Mouse (Mus musculus) stomach, embryonic 14.5 days (tissue): Measurements from ENCODE around the gene Erbb4. TPM values are rescaled to one million over a fixed set of nuclear protein-coding genes. Genes with fewer than 3 reads are reported as not detected.

ENCODE experiments used
- ATAC-seq: fragments of 200-750 bp; cut with Nextera tagmentation; 2 replicates; pipeline ENCODE4 v1.8.0; 2017; ENCODE audit warnings: low read depth, moderate TSS enrichment; ENCODE audit not compliant: insufficient number of reproducible peaks, insufficient read depth, low FRiP score
- H3K27ac ChIP-seq: fragments of 300-500 bp; sonication (generic); 2 replicates; pipeline ENCODE4 v1.5.1; 2014; ENCODE audit warnings: mild to moderate bottlenecking, low read length, moderate library complexity, mixed read lengths
- H3K27me3 ChIP-seq: fragments of 300-500 bp; sonication (generic); 2 replicates; pipeline ENCODE4 v1.6.1; 2014; ENCODE audit warnings: low read length, control low read depth, mixed read lengths; ENCODE audit not compliant: control insufficient read depth, insufficient read depth
- H3K36me3 ChIP-seq: fragments of 300-500 bp; sonication (generic); 2 replicates; pipeline ENCODE4 v1.6.1; 2014; ENCODE audit warnings: mild to moderate bottlenecking, control low read depth, low read length, moderate library complexity, mixed read lengths; ENCODE audit not compliant: control insufficient read depth, insufficient read depth
- H3K4me1 ChIP-seq: fragments of 300-500 bp; sonication (generic); 2 replicates; pipeline ENCODE4 v1.6.1; 2014; ENCODE audit warnings: low read length, control low read depth, mixed read lengths; ENCODE audit not compliant: control insufficient read depth, insufficient read depth
- H3K4me2 ChIP-seq: fragments of 300-500 bp; sonication (generic); replicated peaks from 2 replicates; pipeline ENCODE4 v1.6.1; 2014; ENCODE audit warnings: low read depth, low read length, control low read depth
- H3K4me3 ChIP-seq: fragments of 300-500 bp; sonication (generic); 2 replicates; pipeline ENCODE4 v1.5.1; 2014; ENCODE audit warnings: low read depth, low read length, control low read depth
- H3K9ac ChIP-seq: fragments of 300-500 bp; sonication (generic); replicated peaks from 2 replicates; pipeline ENCODE4 v1.6.1; 2014; ENCODE audit warnings: low read depth, mild to moderate bottlenecking, control low read depth, low read length, moderate library complexity, mixed read lengths
- H3K9me3 ChIP-seq: fragments of 300-500 bp; sonication (generic); 2 replicates; pipeline ENCODE4 v1.6.1; 2016; ENCODE audit warnings: low read depth, low read length, control low read depth; ENCODE audit not compliant: control insufficient read depth
- WGBS: fragments of 180-500 bp; shearing (Covaris S2); extraction: QIAGEN DNeasy Blood & Tissue Kit; methylation state at CpG from one replicate; pipeline ENCODE4 v1.1.7; 2014; 5-methylcytosine and 5-hydroxymethylcytosine counted together
- polyA plus RNA-seq: library from polyadenylated mRNA; unstranded; fragments of >200 nt; fragmentation: Nextera tagmentation; extraction: Ambion mirVana; gene quantifications from 2 replicates; pipeline ENCODE4 v1.2.1, GENCODE M21; 2014

Gene Erbb4
- polyA plus RNA-seq, 1 experiment from 2014 or later, result 0.58 TPM

- no peak overlapping the region for H3K4me2 ChIP-seq
- ATAC-seq, result no peak
- H3K9me3 ChIP-seq, result no peaks in the 10 kb centered on the region
- H3K4me1 ChIP-seq, result no peaks in the 10 kb centered on the region
- H3K9ac ChIP-seq, result no peak overlapping the region
- no peaks in the 10 kb centered on the region for H3K36me3 ChIP-seq
- H3K27me3 ChIP-seq, result no peaks in the 10 kb centered on the region
- H3K4me3 ChIP-seq, result no peak overlapping the region
- H3K27ac ChIP-seq, result no peak overlapping the region
Measured at GRCm38 (mm10) chr1:68024086-68024940, 1083.5 kb downstream of the Erbb4 start.

DNA sequence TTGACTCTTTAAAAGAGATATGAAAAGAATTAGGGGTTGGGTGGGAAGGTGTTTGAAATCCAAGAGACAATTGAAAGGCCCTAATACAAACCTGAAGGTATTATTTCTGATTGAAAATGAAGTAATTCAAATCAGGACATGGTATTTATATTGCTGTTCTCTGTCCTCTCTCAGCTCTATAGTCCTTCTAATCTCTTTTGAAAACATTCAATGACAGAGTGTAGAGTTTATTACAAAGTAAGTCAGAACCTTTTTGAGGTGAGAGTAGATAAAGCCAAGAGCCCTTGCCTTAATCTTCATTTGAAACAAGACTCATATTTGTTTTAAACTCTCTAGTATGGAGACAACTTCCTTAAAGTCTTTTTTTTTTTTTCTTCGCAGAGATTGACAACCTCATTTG is 1087.8 kb downstream of the Erbb4 start:
- Histone ChIP-seq H3K4me3 (no peak overlapping the region), H3K27me3 (no peaks in the 10 kb centered on the region), H3K9ac (no peak overlapping the region), H3K36me3 (no peaks in the 10 kb centered on the region), H3K9me3 (no peaks in the 10 kb centered on the region), H3K27ac (no peak overlapping the region), H3K4me2 (no peak overlapping the region), H3K4me1 (no peaks in the 10 kb centered on the region)
- 97% methylated on average over 1 of the region's 1 CpGs for WGBS
- no peak for ATAC-seq

DNA sequence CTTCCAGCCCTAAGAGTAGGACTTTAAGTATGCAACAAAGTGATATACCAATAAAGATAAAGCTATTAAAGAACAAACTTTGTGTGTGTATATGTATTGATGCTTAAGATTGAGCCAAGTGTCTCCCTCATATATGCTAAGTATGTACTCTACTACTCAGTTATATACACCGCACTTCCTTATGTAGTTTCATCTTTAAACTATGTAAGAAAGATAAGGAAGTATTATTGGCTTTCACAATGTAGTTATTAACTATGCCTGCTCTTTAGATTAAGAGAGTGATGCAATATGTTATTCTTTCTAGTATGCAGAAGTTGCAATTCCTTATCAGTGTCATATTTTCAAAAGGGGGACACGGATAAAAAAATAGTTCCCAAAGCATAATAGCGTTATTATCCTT is 1088.2 kb downstream of the Erbb4 start:
- no peaks in the 10 kb centered on the region for H3K9me3 ChIP-seq
- no peak overlapping the region for H3K4me2 ChIP-seq
- H3K4me1 ChIP-seq, result no peaks in the 10 kb centered on the region
- H3K27ac ChIP-seq, result no peak overlapping the region
- H3K9ac ChIP-seq, result no peak overlapping the region
- no peaks in the 10 kb centered on the region for H3K36me3 ChIP-seq
- no peak for ATAC-seq
- 91% methylated on average over 3 of the region's 3 CpGs for WGBS
- H3K27me3 ChIP-seq, result no peaks in the 10 kb centered on the region
- no peak overlapping the region for H3K4me3 ChIP-seq
